Mouse (Mus musculus) cerebral cortex, adult 2 months (tissue): Measurements from ENCODE around the gene Tmem268.

ENCODE experiments used
- WGBS: fragments of 180-500 bp; shearing (Covaris S2); methylation state at CpG from one replicate; pipeline ENCODE4 v1.1.7; 2018; 5-methylcytosine and 5-hydroxymethylcytosine counted together

The Tmem268 gene

DNA sequence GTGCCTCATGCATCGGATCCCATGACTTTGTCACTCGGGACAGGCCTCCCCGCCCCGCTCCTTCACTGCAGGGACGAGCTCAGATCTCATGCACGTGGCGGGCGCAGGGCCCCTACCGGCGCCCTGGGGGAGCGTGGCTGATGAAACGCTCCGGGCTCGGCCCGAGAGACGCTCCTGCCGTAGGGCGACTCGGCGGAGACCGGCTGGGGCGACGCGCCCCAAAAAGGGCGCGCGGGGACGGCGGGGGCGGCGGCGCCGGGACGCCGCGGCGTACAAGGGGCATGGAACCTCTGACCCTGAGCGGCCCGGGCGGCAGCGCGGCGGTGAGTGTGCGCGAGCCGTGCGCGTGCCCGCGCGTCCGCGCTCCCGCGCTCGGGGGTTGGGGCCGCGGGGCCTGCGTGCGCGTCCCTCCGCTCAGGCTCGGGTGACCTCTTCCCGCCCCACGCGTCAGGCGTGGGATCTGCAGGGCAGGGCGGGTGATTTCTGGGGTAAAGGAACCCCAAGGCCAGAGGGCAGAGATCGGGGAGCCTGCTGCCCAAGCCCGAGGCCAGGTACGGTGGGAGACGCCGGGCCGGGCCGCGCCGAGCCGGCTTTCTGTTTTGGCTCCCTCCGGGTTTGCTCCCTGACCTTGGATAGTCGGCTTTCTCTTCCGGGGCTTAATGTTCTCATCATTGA is at the start of gene Tmem268:
Tmem268 (plus strand) TSS at position 375 of the 675 bp plus-strand sequence.
- WGBS, result under 1% methylated on average over 67 of the region's 81 CpGs

DNA sequence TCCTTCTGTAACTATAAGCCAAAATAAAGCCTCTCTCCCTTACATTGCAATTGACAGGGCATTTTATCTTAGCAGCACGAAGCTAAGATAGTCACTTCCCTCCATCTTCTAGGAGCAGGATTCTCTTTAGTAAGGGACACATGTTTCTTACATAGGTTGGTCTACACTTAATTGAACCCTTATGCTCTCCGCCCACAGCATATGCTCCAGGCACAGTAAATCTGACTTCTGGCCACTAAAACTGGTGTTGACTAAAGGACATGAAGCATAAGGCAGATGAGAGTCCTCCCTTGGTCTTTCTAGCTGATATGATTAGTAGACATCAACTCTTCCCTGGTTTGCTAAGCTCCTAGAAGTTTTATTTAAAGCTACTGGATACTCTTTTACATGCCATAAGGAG is 45.7 kb upstream of the Tmem268 start:
- 85% methylated on average over 2 of the region's 2 CpGs for WGBS

- 79% methylated on average over 4 of the region's 4 CpGs for WGBS
Observed at GRCm38 (mm10) chr4:63514454-63514984, 44.1 kb upstream of the Tmem268 start.

DNA sequence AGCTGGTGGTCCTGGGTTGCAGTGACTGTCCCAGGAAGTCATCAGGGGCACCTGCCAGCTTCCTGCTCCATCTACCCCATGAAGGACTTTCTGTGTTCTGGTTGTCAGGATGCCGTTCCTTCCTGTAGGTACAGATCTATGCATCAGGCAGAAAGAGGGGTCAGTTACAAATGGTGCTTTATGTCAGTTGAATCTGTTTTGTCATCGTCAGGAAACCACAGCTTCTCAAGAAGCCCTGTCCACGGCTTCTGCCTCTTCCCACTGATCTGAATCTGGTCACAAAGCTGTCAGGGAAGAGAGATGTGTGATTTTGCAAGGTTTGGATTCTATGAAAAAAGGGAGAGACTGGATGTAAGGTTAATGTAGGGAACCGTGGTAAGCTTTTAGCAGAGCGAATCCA is 43.6 kb upstream of the Tmem268 start:
- WGBS, result 65% methylated on average over 5 of the region's 5 CpGs

GRCm38 (mm10) chr4:63521813-63522419 is 36.7 kb upstream of the Tmem268 start:
- WGBS, result 91% methylated on average over 2 of the region's 2 CpGs

DNA sequence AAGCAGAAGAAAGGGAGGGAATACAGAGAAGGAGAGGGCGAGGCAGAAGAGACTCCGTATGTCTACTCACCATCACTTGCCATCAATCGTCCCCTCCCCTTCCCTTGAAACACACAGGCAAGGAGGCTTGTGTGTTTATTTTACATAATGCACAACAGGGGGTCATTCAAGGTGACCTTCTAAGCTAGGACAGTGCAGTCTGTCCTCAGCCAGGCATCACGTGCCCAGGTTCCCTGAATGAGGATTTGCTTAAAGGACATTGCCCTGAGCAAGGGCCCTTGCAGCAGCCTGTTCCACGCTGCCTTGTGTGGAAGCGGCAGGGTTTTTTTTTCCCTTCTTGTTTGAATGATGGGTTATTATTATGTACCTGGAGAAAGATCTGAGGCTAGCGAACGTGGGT is 33.1 kb upstream of the Tmem268 start:
- WGBS, result 86% methylated on average over 8 of the region's 8 CpGs

- WGBS, result 32% methylated on average over 6 of the region's 6 CpGs
Observed at GRCm38 (mm10) chr4:63528946-63529345, 29.6 kb upstream of the Tmem268 start.

DNA sequence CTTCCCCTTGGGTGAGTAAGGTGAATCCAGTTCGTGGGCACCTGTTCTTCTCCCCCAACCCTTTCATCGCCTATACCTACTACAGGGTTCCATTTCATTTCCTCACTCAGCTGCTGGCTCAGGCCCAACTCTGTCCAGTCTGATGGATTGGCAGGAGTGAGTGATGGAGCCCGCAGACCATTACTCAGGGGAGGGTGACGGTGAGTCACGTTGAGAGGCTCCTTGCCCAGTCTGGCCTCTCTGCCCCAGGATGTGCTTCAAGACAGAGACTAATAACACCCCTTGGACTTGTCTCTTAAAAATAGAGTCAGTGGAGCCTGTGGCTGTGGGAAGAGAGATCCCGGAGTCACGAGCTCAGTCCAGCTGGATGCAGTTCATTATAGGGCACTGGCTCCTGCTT is 28.2 kb upstream of the Tmem268 start:
- WGBS, result 91% methylated on average over 7 of the region's 7 CpGs

DNA sequence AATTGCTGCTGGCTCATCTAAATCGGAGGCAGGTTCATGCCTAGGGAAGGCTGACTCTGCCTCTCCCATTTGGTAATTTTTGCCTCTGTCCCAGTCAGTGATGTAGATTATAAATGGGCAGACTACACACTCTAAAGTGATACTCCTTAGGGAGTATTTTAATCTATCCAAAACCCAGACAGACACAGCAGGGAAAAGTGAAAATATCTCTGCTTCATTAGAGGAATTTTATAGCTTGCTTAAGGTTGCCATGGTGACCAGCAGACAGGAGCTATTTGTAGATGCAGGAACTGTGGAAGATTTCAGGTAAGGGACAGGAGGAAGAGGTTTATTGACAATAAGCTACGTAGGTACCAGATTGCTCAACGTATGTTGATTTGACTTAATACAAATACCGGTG is 21.0 kb upstream of the Tmem268 start:
- WGBS, result 80% methylated on average over 4 of the region's 4 CpGs

GRCm38 (mm10) chr4:63542209-63542608 is 16.4 kb upstream of the Tmem268 start:
- WGBS, result 81% methylated on average over 2 of the region's 2 CpGs

GRCm38 (mm10) chr4:63543746-63544493 is 14.7 kb upstream of the Tmem268 start:
- WGBS, result 58% methylated on average over 10 of the region's 10 CpGs

GRCm38 (mm10) chr4:63544494-63545230 is 13.9 kb upstream of the Tmem268 start, which contains the start of gene Atp6v1g1:
Gene Atp6v1g1, plus strand, starts transcription at chr4:63544772.
- under 1% methylated on average over 56 of the region's 57 CpGs for WGBS

DNA sequence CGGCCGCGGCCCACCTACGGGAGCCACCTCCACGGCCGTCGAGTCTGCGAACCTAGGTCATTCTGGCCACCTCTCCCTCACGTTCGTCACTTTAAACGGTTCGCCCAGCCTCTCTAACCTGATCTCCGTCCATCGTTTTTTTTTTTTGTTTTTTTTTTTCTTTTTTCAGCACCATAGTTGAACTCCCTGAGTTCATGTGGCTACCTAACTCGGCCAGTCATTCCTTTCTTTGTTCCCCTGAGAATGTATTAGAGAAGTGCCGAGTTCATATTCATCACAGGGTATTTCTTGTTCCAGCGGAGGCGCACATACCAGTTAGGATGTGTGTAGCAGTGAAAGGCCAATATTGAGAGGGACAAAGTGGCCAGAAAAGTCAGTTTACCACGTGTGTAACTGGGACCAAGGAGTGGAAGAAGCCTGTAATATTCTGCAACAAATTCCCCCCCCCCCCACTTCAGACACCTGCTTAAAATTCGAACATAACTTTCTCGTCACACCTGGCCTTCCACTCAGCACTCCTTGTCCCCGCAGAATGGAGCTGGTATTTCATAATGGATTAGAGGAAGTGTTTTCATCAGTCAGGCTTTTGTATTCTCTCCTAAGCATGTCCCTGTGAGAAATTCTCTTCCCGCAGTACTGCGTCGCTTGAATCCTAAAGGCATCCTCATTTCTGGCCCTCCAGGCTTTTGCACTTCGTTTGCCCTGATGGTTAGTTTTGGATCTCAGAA is 13.2 kb upstream of the Tmem268 start:
- 6% methylated on average over 26 of the region's 26 CpGs for WGBS

DNA sequence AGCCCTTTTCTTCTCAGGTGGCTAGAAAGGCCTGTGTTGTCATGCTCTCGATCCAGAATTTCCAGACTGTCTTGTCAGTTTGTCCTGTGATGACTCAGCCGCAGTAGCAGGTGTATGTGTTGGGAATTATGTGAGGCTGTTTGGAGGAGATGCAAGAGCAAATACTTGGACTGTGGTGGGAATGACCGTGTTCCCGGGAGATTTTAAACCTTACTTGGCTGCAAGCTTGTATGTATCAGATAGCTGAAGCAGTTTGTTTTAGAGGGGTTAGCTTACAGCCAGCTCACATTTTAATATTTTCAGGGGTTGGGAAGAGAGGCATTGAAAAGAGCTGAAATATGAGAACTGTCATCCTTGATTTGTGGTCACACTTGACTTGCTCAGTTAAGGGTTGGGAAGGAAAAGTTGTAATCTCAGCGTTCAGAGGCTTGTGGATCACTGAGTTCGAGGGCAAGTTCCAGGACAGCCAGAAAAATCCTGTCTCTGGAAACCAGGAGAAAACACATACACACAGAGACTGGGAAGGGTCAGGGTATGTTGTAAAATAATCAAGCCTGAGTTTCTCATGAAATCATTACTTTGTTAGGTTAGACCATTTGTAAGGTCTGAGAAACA is 12.0 kb upstream of the Tmem268 start:
- 63% methylated on average over 6 of the region's 6 CpGs for WGBS

DNA sequence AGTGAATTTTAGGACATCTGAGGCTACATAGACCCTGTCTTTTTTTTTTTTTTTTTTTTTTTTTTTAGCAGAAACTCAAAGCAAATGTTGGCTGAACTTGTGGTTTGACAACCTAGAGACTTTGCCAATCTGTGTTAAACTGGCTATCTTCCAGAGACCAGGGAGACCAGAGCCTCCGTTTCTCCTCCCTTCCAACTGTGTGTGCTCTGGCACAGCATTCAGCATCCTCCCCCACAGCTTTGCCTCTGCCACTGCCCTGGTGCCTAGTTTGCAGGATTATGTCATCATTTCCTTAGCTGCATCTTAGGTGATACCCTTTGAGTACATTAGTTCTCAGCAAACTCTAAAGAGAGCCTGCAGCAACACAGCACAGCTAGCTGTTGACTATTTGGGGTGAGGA is 10.8 kb upstream of the Tmem268 start:
- WGBS, result 5% methylated on average over 1 of the region's 1 CpGs

GRCm38 (mm10) chr4:63548491-63548890 is 10.1 kb upstream of the Tmem268 start:
- WGBS, result 55% methylated on average over 3 of the region's 3 CpGs

DNA sequence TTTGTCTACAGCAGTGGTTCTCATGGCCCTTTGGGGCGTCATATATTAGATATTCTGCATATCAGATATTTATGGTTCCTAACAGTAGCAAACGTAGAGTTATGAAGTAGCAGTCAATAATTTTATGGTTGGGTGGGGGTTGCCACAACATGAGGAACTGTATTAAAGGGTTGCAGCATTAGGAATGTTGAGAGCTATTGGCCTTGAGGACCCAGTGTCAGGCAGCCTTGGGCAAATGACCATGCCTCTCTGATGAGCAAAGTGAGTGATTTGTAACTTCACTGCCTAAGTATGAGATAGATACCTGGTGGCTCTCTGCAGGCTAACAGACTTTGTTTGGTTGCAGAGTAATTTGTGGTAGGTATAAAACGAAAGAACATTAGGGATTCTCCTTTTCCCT is 7.7 kb upstream of the Tmem268 start:
- 89% methylated on average over 3 of the region's 3 CpGs for WGBS

- WGBS, result 92% methylated on average over 1 of the region's 1 CpGs
Observed at GRCm38 (mm10) chr4:63552865-63553264, 5.7 kb upstream of the Tmem268 start.

GRCm38 (mm10) chr4:63553789-63554576 is 4.6 kb upstream of the Tmem268 start:
- WGBS, result 71% methylated on average over 4 of the region's 4 CpGs

- 62% methylated on average over 3 of the region's 3 CpGs for WGBS
Observed at GRCm38 (mm10) chr4:63554616-63555015, 4.0 kb upstream of the Tmem268 start.
